Mouse (Mus musculus) stomach, postnatal 0 days (tissue): ENCODE results near the gene Derl3.

Source experiments
- CTCF ChIP-seq: IDR thresholded peaks from 2 replicates; pipeline ENCODE4 v1.5.1; 2016; ENCODE audit warnings: antibody characterized with exemption, low read depth, mild to moderate bottlenecking, moderate library complexity
- EP300 ChIP-seq: optimal IDR thresholded peaks from 2 replicates; pipeline ENCODE3; 2016; ENCODE audit warnings: antibody characterized with exemption

GRCm38 (mm10) chr10:75856155-75856907 lies 36.9 kb upstream of the Derl3 start:
- TF ChIP-seq CTCF = no peak
- TF ChIP-seq EP300 = no peak
